21 mouse cellular contexts compared by ENCODE assay signal in genomic region chr14:18105606-18106005, GRCm38 (mm10).
DNase-seq lines count a peak whose midpoint lies in the region; ATAC-seq and TF ChIP-seq lines count a peak whose summit lies in the region.
"Had no signal": no experiment of that assay in that cellular context is flagged by ENCODE, and none has a peak within 500 bp of the region (broad histone marks: within the 10 kb centered on the region; RNA-seq: fewer than 3 reads in every experiment).

No protein-coding gene starts in this region.

- DNase-seq in NIH3T3 (ENCODE audit: low read depth): peak; percentile 12
- DNase-seq in embryo, embryonic 11 days: peak; percentile 21
- peak; percentile 78 for DNase-seq in fibroblast of lung, adult 2 months (ENCODE audit: low read depth)
- no peak for DNase-seq in heart, adult 8-10 months (ENCODE audit: low spot score)
- DNase-seq in thymus, adult 2 months: no peak
- no peak for DNase-seq in B cell, adult 2 months
- DNase-seq: adrenal gland, postnatal 36 days; cerebellum, adult 9-10 months; gastrocnemius, postnatal 10 days; heart, postnatal 10 days; kidney, adult 18-20 months; kidney, postnatal 4 days; liver; lung, postnatal 4 days had no signal

- WGBS in limb, embryonic 13.5 days: 39% methylated on average over 1 of the region's 1 CpGs
- WGBS in thymus, adult 2 months: 83% methylated on average over 1 of the region's 1 CpGs

- no peaks in the 10 kb centered on the region for H3K36me3 ChIP-seq in limb, embryonic 13.5 days
- H3K36me3 ChIP-seq in thymus, adult 2 months (ENCODE audit: control insufficient read depth, insufficient read depth, low read length): no peaks in the 10 kb centered on the region
- H3K36me3 ChIP-seq: heart, embryonic 12.5 days; hindbrain, embryonic 10.5 days; liver, embryonic 15.5 days; lung, embryonic 15.5 days; stomach, embryonic 15.5 days had no signal

- ATAC-seq in limb, embryonic 13.5 days (ENCODE audit: low FRiP score, low read depth): peak; percentile 76; the same call in 1 of the 2 replicates
- ATAC-seq: hindbrain, postnatal 0 days had no signal

- no peak for TF ChIP-seq CTCF in thymus, adult 2 months (IDR thresholded peaks at IDR 0.05; ENCODE audit: borderline replicate concordance, control insufficient read depth, extremely low read depth, insufficient read depth, low read length, poor library complexity)

- no peaks in the 10 kb centered on the region for H3K4me1 ChIP-seq in limb, embryonic 13.5 days
- H3K4me1 ChIP-seq in thymus, adult 2 months (replicated peaks; ENCODE audit: control insufficient read depth, insufficient read depth, low read length): no peaks in the 10 kb centered on the region
- H3K4me1 ChIP-seq: heart, embryonic 12.5 days; hindbrain, embryonic 10.5 days; liver, embryonic 15.5 days; lung, embryonic 15.5 days; stomach, embryonic 15.5 days had no signal

- H3K27ac ChIP-seq in limb, embryonic 13.5 days: no peak overlapping the region
- no peak overlapping the region for H3K27ac ChIP-seq in thymus, adult 2 months (ENCODE audit: control insufficient read depth, insufficient read depth, low read length)
- H3K27ac ChIP-seq: hindbrain, embryonic 10.5 days; hindbrain, postnatal 0 days; liver, embryonic 15.5 days; lung, embryonic 15.5 days; stomach, embryonic 15.5 days had no signal

- TF ChIP-seq POLR2A in thymus, adult 2 months (IDR thresholded peaks at IDR 0.05; ENCODE audit: control insufficient read depth, extremely low read depth, insufficient read depth, low read length, poor library complexity): no peak

- H3K4me3 ChIP-seq in limb, embryonic 13.5 days: no peak overlapping the region
- H3K4me3 ChIP-seq in thymus, adult 2 months (ENCODE audit: control insufficient read depth, insufficient read depth, low read length): no peak overlapping the region
- H3K4me3 ChIP-seq: heart, embryonic 12.5 days; hindbrain, embryonic 10.5 days; liver, embryonic 15.5 days; lung, embryonic 15.5 days; stomach, embryonic 15.5 days had no signal

- H3K9ac ChIP-seq in limb, embryonic 13.5 days: no peak overlapping the region
- H3K9ac ChIP-seq: heart, embryonic 12.5 days; liver, embryonic 15.5 days; lung, embryonic 15.5 days; stomach, embryonic 15.5 days had no signal

- H3K27me3 ChIP-seq in limb, embryonic 13.5 days: no peaks in the 10 kb centered on the region
- no peaks in the 10 kb centered on the region for H3K27me3 ChIP-seq in thymus, adult 2 months (ENCODE audit: control insufficient read depth, insufficient read depth, low read length)
- H3K27me3 ChIP-seq: heart, embryonic 12.5 days; liver, embryonic 15.5 days; lung, embryonic 15.5 days; stomach, embryonic 15.5 days had no signal

- H3K9me3 ChIP-seq in limb, embryonic 13.5 days: no peaks in the 10 kb centered on the region
- H3K9me3 ChIP-seq: hindbrain, embryonic 10.5 days; liver, embryonic 15.5 days; lung, embryonic 15.5 days; stomach, embryonic 15.5 days had no signal

- H3K4me2 ChIP-seq in limb, embryonic 13.5 days (replicated peaks): no peak overlapping the region
- H3K4me2 ChIP-seq: heart, embryonic 12.5 days; liver, embryonic 15.5 days; lung, embryonic 15.5 days; stomach, embryonic 15.5 days had no signal

Comparison
In these comparisons a context has a peak if more than half of its experiments do, and no peak if none do; other contexts are left out.
1. DNase-seq: peak in NIH3T3 (single experiment), embryo, embryonic 11 days (single experiment) and fibroblast of lung, adult 2 months (single experiment); none in heart, adult 8-10 months (single experiment), thymus, adult 2 months (single experiment) and B cell, adult 2 months (0 of 2).